Mouse (Mus musculus) right cerebral cortex, adult 2 months (tissue): ENCODE results near the gene Rnf216.
"Not testable (repeated sequence)": the region's sequence is repeated elsewhere in the genome, so short reads cannot be mapped to it uniquely, and the experiment has no call there.

Experiments
- DNase-seq, 2 experiments: peaks; one replicate each; pipeline ENCODE4 v3.0.0; 2021 to 2022; ENCODE audit warnings: low spot score in 2 of 2

Rnf216 gene

GRCm38 (mm10) chr5:143112281-143113246 is at the start of gene Rnf216:
TSS of gene Rnf216 (minus strand) at chr5:143112994.
- peak; percentile 94 to 96 for DNase-seq

GRCm38 (mm10) chr5:143155534-143155933 is 42.7 kb upstream of the Rnf216 start:
- no peak for DNase-seq

GRCm38 (mm10) chr5:143153756-143154155 is 41.0 kb upstream of the Rnf216 start:
- no peak for DNase-seq

- no peak for DNase-seq
Observed at GRCm38 (mm10) chr5:143150044-143150443, 37.2 kb upstream of the Rnf216 start.

- no peak for DNase-seq
Observed at GRCm38 (mm10) chr5:143149536-143149935, 36.7 kb upstream of the Rnf216 start.

GRCm38 (mm10) chr5:143148661-143149060 is 35.9 kb upstream of the Rnf216 start:
- no peak for DNase-seq

- no peak for DNase-seq
Observed at GRCm38 (mm10) chr5:143147481-143147880, 34.7 kb upstream of the Rnf216 start, which contains the start of gene Olfr718-ps1. TSS of gene Olfr718-ps1 (minus strand) at chr5:143147581.

- no peak for DNase-seq
Observed at GRCm38 (mm10) chr5:143137580-143137979, 24.8 kb upstream of the Rnf216 start.

- DNase-seq, result no peak
Observed at GRCm38 (mm10) chr5:143135042-143135441, 22.2 kb upstream of the Rnf216 start.

- not testable (repeated sequence) for DNase-seq
Observed at GRCm38 (mm10) chr5:143134216-143135010, 21.6 kb upstream of the Rnf216 start.

- no peak for DNase-seq
Observed at GRCm38 (mm10) chr5:143132935-143133514, 20.2 kb upstream of the Rnf216 start.

- DNase-seq, result no peak
Observed at GRCm38 (mm10) chr5:143130342-143130741, 17.5 kb upstream of the Rnf216 start.

- DNase-seq, result no peak
Observed at GRCm38 (mm10) chr5:143129101-143129500, 16.3 kb upstream of the Rnf216 start.

- peak; percentile 17 to 18 for DNase-seq
Observed at GRCm38 (mm10) chr5:143127837-143128236, 15.0 kb upstream of the Rnf216 start.

GRCm38 (mm10) chr5:143126908-143127307 is 14.1 kb upstream of the Rnf216 start:
- DNase-seq, result no peak

- no peak for DNase-seq
Observed at GRCm38 (mm10) chr5:143126089-143126488, 13.3 kb upstream of the Rnf216 start.

GRCm38 (mm10) chr5:143125601-143126000 is 12.8 kb upstream of the Rnf216 start:
- peak; percentile 56 to 62 for DNase-seq

- DNase-seq, result no peak
Observed at GRCm38 (mm10) chr5:143124805-143125378, 12.1 kb upstream of the Rnf216 start.

GRCm38 (mm10) chr5:143122673-143123072 is 9.9 kb upstream of the Rnf216 start:
- no peak for DNase-seq

GRCm38 (mm10) chr5:143122125-143122524 is 9.3 kb upstream of the Rnf216 start:
- DNase-seq, result no peak

GRCm38 (mm10) chr5:143106842-143107241 is 6.0 kb downstream of the Rnf216 start:
- no peak for DNase-seq

- DNase-seq, result no peak
Observed at GRCm38 (mm10) chr5:143103231-143103630, 9.6 kb downstream of the Rnf216 start.
